Mouse (Mus musculus) heart, adult 18-20 months (tissue): ENCODE results near the gene Lars2. TPM values are rescaled to one million over a fixed set of nuclear protein-coding genes. Genes with fewer than 3 reads are reported as not detected.

Experiments
- DNase-seq, 2 experiments: peaks; one replicate each; pipeline ENCODE4 v3.0.0; 2021 to 2022; ENCODE audit warnings: mixed read lengths in 1 of 2
- total RNA-seq, 2 experiments: library from RNA; stranded (reverse); gene quantifications; 2 replicates each; pipeline ENCODE4 v1.2.3; 2021

Gene Lars2
- total RNA-seq, 2 experiments from 2014 or later: 73.1 to 80.0 TPM

GRCm38 (mm10) chr9:123507380-123507779 is 140.7 kb downstream of the Lars2 start:
- no peak for DNase-seq

GRCm38 (mm10) chr9:123508986-123509385 is 142.3 kb downstream of the Lars2 start:
- no peak for DNase-seq

GRCm38 (mm10) chr9:123509638-123510604 is 143.2 kb downstream of the Lars2 start:
- DNase-seq: no peak

GRCm38 (mm10) chr9:123510926-123511325 is 144.2 kb downstream of the Lars2 start:
- DNase-seq: no peak

Other genes with a start within 250 kb of the Lars2 start
- 10 to 100 TPM; 39.9 to 51.1 TPM for gene Clec3b, start 216.0 kb upstream of the Lars2 start, total RNA-seq
- gene Cdcp1, start 150.9 kb upstream of the Lars2 start, total RNA-seq: under 1 TPM; 0.17 to 0.36 TPM
- 1 to 10 TPM; 4.5 to 6.5 TPM for gene Tmem158, start 106.2 kb upstream of the Lars2 start, total RNA-seq
- 10 to 100 TPM; 32.8 to 37.1 TPM for gene Limd1, start 111.8 kb downstream of the Lars2 start, total RNA-seq
- gene Sacm1l, start 162.8 kb downstream of the Lars2 start, total RNA-seq: 10 to 100 TPM; 35.2 to 35.4 TPM